Mouse (Mus musculus): Measurements from ENCODE around the gene Kctd20. TPM values are rescaled to one million over a fixed set of nuclear protein-coding genes. Genes with fewer than 3 reads are reported as not detected.
A peak's percentile ranks its signal among the peaks of the same experiment; 100 is the strongest.

Gene Kctd20
- polyA plus RNA-seq, 1 experiment = 54.0 TPM

DNA sequence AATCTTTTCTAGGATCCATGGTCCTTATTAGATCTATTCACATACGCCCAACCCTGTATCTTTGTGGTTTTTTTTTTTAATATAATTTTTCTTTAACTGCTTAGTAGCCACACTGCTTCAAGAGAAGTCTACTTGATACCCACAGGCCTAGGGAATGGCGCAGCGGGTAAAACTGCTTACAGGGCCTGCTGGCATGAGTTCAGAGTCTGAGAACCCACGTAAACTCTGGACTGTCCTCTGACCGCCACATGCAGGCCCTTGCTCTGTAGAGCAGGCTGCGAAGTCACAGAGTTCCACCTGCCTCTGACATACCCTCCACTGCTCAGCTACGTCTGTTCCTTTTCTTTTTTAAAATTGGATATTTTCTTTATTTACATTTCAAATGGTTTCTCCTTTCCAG is 7.3 kb upstream of the Kctd20 start:
- TF ChIP-seq CTCF (IDR thresholded peaks at IDR 0.05; ENCODE audit: low read depth, low read length) (no peak), POLR2A (IDR thresholded peaks at IDR 0.05; ENCODE audit: borderline replicate concordance, low read depth, low read length) (no peak)
- no peak overlapping the region for H3K27ac ChIP-seq (ENCODE audit: insufficient read depth, low read depth, low read length)
- H3K4me1 ChIP-seq (ENCODE audit: control insufficient read depth, insufficient read depth, low read length) = peaks cover 4% of the 10 kb centered on the region; the same call in 1 of the 2 replicates
- no peak overlapping the region for H3K4me3 ChIP-seq (ENCODE audit: insufficient read depth, low read length)

DNA sequence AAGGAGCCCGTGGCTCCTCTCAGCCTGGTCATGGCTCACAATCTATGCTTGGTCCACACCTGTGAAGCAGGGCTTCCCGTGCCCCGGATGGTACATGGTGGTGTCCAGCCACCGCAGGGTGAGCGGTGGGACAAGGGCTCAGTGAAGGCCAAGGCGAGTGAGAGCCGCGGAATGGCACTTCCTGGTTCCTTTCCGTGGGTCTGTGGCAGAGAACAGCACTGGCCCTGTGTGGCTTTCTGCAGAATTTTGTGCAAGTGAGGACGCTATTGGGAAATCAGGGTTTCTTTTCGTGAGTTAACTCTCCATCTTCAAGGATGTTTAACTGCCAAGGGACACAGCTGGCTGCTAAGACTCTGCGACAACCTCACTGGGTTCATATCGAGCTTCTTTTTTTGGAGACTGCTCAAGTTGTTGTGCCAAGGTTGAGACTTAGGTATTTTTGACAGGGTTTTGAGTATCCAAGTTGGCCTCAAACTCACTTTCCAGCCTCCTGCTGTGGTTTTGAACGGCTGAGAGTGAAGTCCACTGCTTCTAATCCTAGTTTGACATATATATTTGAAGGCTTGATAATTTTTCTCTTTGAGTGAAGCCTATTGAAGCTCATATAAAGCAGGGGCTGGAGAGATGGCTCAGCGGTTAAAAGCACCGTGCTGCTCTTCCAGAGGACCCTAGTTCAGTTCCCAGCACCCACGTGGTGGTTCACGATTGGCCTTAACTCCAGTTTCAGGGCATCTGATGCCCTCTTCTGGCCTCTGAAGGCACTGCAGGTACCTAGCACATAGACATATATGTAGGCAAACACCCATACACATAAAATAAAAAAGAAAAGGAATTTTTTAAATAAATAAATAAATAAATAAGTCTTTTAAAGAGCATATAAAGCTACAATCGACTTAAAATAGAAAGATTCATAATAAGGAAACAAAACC is 4.5 kb upstream of the Kctd20 start:
- TF ChIP-seq POLR2A (IDR thresholded peaks at IDR 0.05; ENCODE audit: borderline replicate concordance, low read depth, low read length) (no peak), CTCF (IDR thresholded peaks at IDR 0.05; ENCODE audit: low read depth, low read length) (no peak)
- no peak overlapping the region for H3K27ac ChIP-seq (ENCODE audit: insufficient read depth, low read depth, low read length)
- no peak overlapping the region for H3K4me3 ChIP-seq (ENCODE audit: insufficient read depth, low read length)

DNA sequence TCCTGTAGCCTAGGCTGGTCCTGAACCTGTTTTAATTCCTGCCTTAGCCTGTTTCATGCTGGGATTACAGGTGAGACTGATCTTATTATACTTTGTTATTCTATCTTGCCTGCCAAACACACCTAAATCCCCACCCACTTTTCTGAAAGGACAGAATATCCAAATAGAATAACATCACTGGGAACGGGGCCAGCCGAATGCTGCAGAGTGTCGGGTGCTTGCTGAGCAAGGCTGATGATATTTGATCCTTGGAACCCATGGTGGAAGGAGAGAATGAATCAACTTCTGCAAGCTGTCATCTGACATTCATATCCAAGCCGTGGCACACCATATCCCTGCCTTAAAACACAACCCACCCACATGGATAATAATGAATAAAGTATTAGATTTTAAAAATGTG is 3.1 kb upstream of the Kctd20 start:
- H3K27ac ChIP-seq (ENCODE audit: insufficient read depth, low read depth, low read length) = no peak overlapping the region
- no peak overlapping the region for H3K4me3 ChIP-seq (ENCODE audit: insufficient read depth, low read length)
- TF ChIP-seq POLR2A (IDR thresholded peaks at IDR 0.05; ENCODE audit: borderline replicate concordance, low read depth, low read length) (no peak), CTCF (IDR thresholded peaks at IDR 0.05; ENCODE audit: low read depth, low read length) (no peak)
- H3K4me1 ChIP-seq (ENCODE audit: control insufficient read depth, insufficient read depth, low read length) = peaks cover 13% of the 10 kb centered on the region

More for the DNA sequence above, 4.5 kb upstream of the Kctd20 start:
- peaks cover 12% of the 10 kb centered on the region for H3K4me1 ChIP-seq (ENCODE audit: control insufficient read depth, insufficient read depth, low read length)

DNA sequence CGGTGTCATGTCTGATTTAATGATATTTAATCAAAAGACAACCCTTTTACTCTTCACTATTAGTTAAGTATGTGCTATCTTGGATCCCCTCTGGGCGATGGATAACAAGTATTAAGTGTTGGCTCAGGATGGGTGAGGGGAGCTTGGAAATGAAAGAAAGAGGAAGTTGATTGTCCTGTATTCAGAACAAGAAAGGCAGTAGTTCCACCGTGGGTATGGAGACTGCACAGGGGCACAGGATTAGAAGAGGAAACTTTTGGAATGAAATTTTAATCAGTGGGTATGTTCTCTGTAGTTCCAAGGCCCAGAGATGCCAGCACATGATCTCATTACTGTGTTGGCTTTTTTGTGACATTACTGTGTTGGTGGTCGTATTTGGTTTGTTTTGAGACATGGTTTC is 999 bp upstream of the Kctd20 start:
- Histone ChIP-seq H3K4me3 (ENCODE audit: insufficient read depth, low read length) (no peak overlapping the region), H3K27ac (ENCODE audit: insufficient read depth, low read depth, low read length) (0 out of 2 replicates have a peak overlapping the region, but pooled peaks have one; percentile 93), H3K4me1 (ENCODE audit: control insufficient read depth, insufficient read depth, low read length) (peaks cover 28% of the 10 kb centered on the region)
- no peak for TF ChIP-seq POLR2A (IDR thresholded peaks at IDR 0.05; ENCODE audit: borderline replicate concordance, low read depth, low read length)
- TF ChIP-seq CTCF (IDR thresholded peaks at IDR 0.05; ENCODE audit: low read depth, low read length) = no peak

DNA sequence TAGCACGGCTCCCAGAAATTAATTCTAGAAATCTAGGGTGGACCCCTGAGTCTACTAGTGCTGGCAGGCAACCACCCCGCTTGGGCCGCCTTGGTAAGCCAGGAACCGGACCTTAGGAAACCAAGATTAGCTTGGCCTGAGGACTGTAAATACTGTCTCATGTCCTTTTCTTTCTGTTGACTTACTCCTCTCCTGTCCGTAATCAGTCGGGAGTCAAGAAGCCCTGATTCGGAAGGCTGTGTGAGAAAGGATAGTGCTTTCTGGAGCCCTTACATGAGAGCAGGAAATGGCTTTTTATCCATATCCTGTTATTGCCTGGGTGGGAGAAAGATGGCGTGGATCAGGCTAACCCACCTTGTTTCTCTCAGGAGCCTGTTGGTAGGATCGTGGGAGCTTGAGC is 1.5 kb downstream of the Kctd20 start:
- Histone ChIP-seq H3K27ac (ENCODE audit: insufficient read depth, low read depth, low read length) (no peak overlapping the region), H3K4me3 (ENCODE audit: insufficient read depth, low read length) (peak overlapping the region; percentile 97), H3K4me1 (ENCODE audit: control insufficient read depth, insufficient read depth, low read length) (peaks cover 26% of the 10 kb centered on the region)
- TF ChIP-seq POLR2A (IDR thresholded peaks at IDR 0.05; ENCODE audit: borderline replicate concordance, low read depth, low read length) (no peak), CTCF (IDR thresholded peaks at IDR 0.05; ENCODE audit: low read depth, low read length) (no peak)

DNA sequence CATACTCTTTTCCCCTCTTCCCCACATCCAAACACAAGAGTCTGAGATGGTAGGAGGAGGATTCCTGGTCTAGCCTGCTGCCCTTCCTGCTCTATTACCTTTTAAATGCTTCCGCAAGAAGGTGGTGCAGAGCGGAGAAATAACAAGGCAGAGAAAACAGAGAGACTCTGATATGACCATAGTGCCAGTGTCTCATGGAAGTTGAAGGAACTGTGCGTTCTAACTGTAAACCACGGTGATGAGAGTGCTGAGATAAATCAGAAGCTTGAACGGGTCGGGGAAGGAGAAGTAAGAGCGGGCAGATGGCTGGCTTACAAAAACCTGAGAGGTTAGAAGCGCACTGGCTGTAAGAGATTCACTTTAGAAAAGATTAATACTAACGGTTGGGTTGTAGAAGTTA is 2.7 kb downstream of the Kctd20 start:
- no peak overlapping the region for H3K27ac ChIP-seq (ENCODE audit: insufficient read depth, low read depth, low read length)
- no peak overlapping the region for H3K4me3 ChIP-seq (ENCODE audit: insufficient read depth, low read length)
- TF ChIP-seq CTCF (IDR thresholded peaks at IDR 0.05; ENCODE audit: low read depth, low read length) (no peak), POLR2A (IDR thresholded peaks at IDR 0.05; ENCODE audit: borderline replicate concordance, low read depth, low read length) (no peak)
- H3K4me1 ChIP-seq (ENCODE audit: control insufficient read depth, insufficient read depth, low read length) = peaks cover 24% of the 10 kb centered on the region

DNA sequence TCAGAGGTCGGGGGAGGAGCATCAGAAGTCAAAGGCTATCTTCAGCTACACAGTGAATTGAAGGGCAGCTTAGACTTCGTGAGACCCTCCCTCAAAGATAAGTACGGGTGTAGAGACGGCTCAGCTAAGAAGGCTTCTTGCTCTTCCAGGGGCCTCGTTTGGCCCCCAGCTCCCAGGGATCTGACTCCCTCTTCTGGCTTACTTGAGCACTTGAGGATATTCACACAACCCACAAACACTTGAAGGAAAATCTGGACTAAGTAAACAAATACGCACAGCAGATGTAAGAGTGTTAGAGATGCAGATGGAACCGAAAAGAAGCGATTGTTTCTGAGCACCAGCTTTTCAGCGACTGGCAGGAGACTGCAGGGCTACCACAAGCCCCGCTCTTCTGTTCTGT is 8.8 kb downstream of the Kctd20 start:
- no peak overlapping the region for H3K4me3 ChIP-seq (ENCODE audit: insufficient read depth, low read length)
- H3K27ac ChIP-seq (ENCODE audit: insufficient read depth, low read depth, low read length) = no peak overlapping the region
- no peak for TF ChIP-seq CTCF (IDR thresholded peaks at IDR 0.05; ENCODE audit: low read depth, low read length)
- no peaks in the 10 kb centered on the region; the same call in 1 of the 2 replicates for H3K4me1 ChIP-seq (ENCODE audit: control insufficient read depth, insufficient read depth, low read length)

DNA sequence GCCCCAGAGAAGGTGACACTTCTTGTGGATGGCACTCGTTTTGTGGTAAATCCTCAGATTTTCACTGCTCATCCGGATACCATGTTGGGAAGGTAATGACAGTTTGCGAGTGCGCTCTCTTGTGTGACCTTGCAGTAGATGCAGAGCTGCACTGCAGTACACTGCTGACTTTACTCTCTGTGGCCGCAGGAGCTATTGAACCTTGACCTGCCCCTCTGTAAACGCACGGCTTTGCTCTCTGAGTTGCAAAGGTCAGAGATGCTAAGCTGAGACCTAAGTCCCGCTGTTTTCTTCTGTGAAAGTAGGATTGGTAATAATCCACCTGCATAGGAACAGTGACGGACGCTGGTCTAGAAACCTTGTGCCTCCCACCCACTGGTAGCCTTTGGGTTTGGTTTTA is 9.8 kb downstream of the Kctd20 start:
- peaks cover 3% of the 10 kb centered on the region for H3K4me1 ChIP-seq (ENCODE audit: control insufficient read depth, insufficient read depth, low read length)

DNA sequence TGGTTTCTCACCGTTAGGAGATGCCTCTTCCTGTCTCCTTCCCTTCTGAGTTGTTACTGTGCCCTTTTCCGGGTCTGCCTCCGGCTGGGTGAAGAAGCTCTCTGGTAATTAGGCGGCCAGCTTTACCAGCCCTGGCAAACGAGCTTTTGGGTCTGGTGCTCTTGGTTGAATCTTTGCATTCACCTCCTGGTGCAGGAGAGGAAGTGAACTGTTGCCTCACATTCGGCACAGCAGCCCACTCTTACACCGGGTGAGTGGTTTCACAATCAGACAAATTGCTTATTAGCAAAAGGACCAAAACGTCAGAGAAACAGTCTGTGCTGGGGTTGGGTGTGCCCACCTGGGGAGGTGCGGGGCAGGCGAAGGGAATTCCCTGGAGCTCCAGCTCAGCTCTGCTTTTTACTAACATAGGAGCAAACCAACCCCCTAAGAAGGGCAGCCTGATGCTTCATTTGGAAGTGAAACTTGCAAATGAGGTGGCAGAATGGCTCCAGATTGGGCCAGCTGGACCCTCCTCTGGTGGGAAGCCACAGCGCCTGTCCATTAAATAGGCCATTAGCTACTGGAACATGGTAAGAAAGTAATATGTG is 15.4 kb downstream of the Kctd20 start:
- TF ChIP-seq CTCF (IDR thresholded peaks at IDR 0.05; ENCODE audit: low read depth, low read length) (no peak), POLR2A (IDR thresholded peaks at IDR 0.05; ENCODE audit: borderline replicate concordance, low read depth, low read length) (no peak)

More for the DNA sequence above, 9.8 kb downstream of the Kctd20 start:
- H3K27ac ChIP-seq (ENCODE audit: insufficient read depth, low read depth, low read length) = no peak overlapping the region
- TF ChIP-seq CTCF (IDR thresholded peaks at IDR 0.05; ENCODE audit: low read depth, low read length) = no peak
- no peak for TF ChIP-seq POLR2A (IDR thresholded peaks at IDR 0.05; ENCODE audit: borderline replicate concordance, low read depth, low read length)
- no peak overlapping the region for H3K4me3 ChIP-seq (ENCODE audit: insufficient read depth, low read length)

DNA sequence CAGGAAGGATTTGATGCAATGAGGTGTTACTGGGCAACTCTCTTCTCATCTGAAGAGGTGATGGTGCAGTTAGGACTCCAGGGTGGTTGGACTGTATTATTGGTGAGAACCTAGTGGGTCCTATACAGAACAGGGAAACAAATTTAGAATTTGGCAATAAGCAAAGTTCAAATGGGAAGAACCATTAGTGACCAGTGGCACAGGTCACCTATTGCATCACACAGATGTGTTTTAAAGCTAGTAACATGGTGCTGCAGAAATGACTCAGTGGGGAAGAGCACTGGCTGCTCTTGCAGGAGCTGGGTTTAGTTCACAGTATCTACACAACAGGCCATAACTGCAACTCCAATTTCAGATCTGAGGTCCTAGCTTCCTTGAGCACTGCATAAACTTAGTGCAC is 18.4 kb downstream of the Kctd20 start:
- no peak overlapping the region for H3K4me3 ChIP-seq (ENCODE audit: insufficient read depth, low read length)
- no peak overlapping the region for H3K27ac ChIP-seq (ENCODE audit: insufficient read depth, low read depth, low read length)
- TF ChIP-seq CTCF (IDR thresholded peaks at IDR 0.05; ENCODE audit: low read depth, low read length) = no peak
- no peak for TF ChIP-seq POLR2A (IDR thresholded peaks at IDR 0.05; ENCODE audit: borderline replicate concordance, low read depth, low read length)
- H3K4me1 ChIP-seq (ENCODE audit: control insufficient read depth, insufficient read depth, low read length) = peaks cover 19% of the 10 kb centered on the region

More for the DNA sequence above, 15.4 kb downstream of the Kctd20 start:
- Histone ChIP-seq H3K4me1 (ENCODE audit: control insufficient read depth, insufficient read depth, low read length) (peaks cover 19% of the 10 kb centered on the region), H3K27ac (ENCODE audit: insufficient read depth, low read depth, low read length) (peak overlapping the region; percentile 39), H3K4me3 (ENCODE audit: insufficient read depth, low read length) (no peak overlapping the region)

Data from bone marrow macrophage, adult 2 months (primary cell).